Mouse (Mus musculus) urinary bladder, postnatal 25 days (tissue): Measurements from ENCODE around the gene Robo2.
A peak's percentile ranks its signal among the peaks of the same experiment; 100 is the strongest.

Experiments used
- DNase-seq: peaks from one replicate; pipeline ENCODE4 v3.0.0; 2022; ENCODE audit warnings: low spot score

The Robo2 gene

GRCm38 (mm10) chr16:74411481-74412251 lies at the start of gene Robo2:
Gene Robo2 (minus strand): TSS chr16:74411825.
- peak; percentile 24 for DNase-seq

GRCm38 (mm10) chr16:74458138-74458537 lies 46.5 kb upstream of the Robo2 start:
- DNase-seq, result no peak

- no peak for DNase-seq
Measured at GRCm38 (mm10) chr16:74457736-74458135, 46.1 kb upstream of the Robo2 start.

GRCm38 (mm10) chr16:74456808-74457470 lies 45.3 kb upstream of the Robo2 start:
- no peak for DNase-seq

GRCm38 (mm10) chr16:74455179-74455578 lies 43.6 kb upstream of the Robo2 start:
- no peak for DNase-seq

GRCm38 (mm10) chr16:74448025-74448424 lies 36.4 kb upstream of the Robo2 start:
- no peak for DNase-seq

GRCm38 (mm10) chr16:74427071-74427470 lies 15.4 kb upstream of the Robo2 start:
- DNase-seq, result no peak

- no peak for DNase-seq
Measured at GRCm38 (mm10) chr16:74420324-74420723, 8.7 kb upstream of the Robo2 start.

- DNase-seq, result peak; percentile 15
Measured at GRCm38 (mm10) chr16:74412471-74413291, 1.1 kb upstream of the Robo2 start.

- DNase-seq, result no peak
Measured at GRCm38 (mm10) chr16:74411021-74411420, 604 bp downstream of the Robo2 start.

GRCm38 (mm10) chr16:74410125-74410524 lies 1.5 kb downstream of the Robo2 start:
- DNase-seq, result no peak

GRCm38 (mm10) chr16:74409548-74409947 lies 2.1 kb downstream of the Robo2 start:
- no peak for DNase-seq

GRCm38 (mm10) chr16:74408566-74408965 lies 3.1 kb downstream of the Robo2 start:
- no peak for DNase-seq

GRCm38 (mm10) chr16:74397291-74397690 lies 14.3 kb downstream of the Robo2 start:
- no peak for DNase-seq

- DNase-seq, result no peak
Measured at GRCm38 (mm10) chr16:74395678-74396077, 15.9 kb downstream of the Robo2 start.

GRCm38 (mm10) chr16:74379458-74379857 lies 32.2 kb downstream of the Robo2 start:
- no peak for DNase-seq

- no peak for DNase-seq
Measured at GRCm38 (mm10) chr16:74375342-74375940, 36.2 kb downstream of the Robo2 start.

GRCm38 (mm10) chr16:74374540-74374939 lies 37.1 kb downstream of the Robo2 start:
- DNase-seq, result no peak

- no peak for DNase-seq
Measured at GRCm38 (mm10) chr16:74373407-74373806, 38.2 kb downstream of the Robo2 start.

- no peak for DNase-seq
Measured at GRCm38 (mm10) chr16:74372876-74373275, 38.7 kb downstream of the Robo2 start.

GRCm38 (mm10) chr16:74348437-74348836 lies 63.2 kb downstream of the Robo2 start:
- no peak for DNase-seq

- no peak for DNase-seq
Measured at GRCm38 (mm10) chr16:74338969-74339630, 72.5 kb downstream of the Robo2 start.
